Mouse (Mus musculus) kidney, adult 18-20 months (tissue): ENCODE results near the gene Cxcr2.
"Not testable (repeated sequence)": the region's sequence is repeated elsewhere in the genome, so short reads cannot be mapped to it uniquely, and the experiment has no call there.

Source experiments
- DNase-seq: peaks from one replicate; pipeline ENCODE4 v3.0.0; 2021

The Cxcr2 gene

GRCm38 (mm10) chr1:74141781-74142180 is 12.0 kb upstream of the Cxcr2 start:
- DNase-seq, result no peak

- no peak for DNase-seq
Observed at GRCm38 (mm10) chr1:74149106-74149885, 4.5 kb upstream of the Cxcr2 start.

- no peak for DNase-seq
Observed at GRCm38 (mm10) chr1:74150101-74150500, 3.7 kb upstream of the Cxcr2 start.

GRCm38 (mm10) chr1:74151091-74151490 is 2.7 kb upstream of the Cxcr2 start:
- DNase-seq, result no peak

- DNase-seq, result no peak
Observed at GRCm38 (mm10) chr1:74155435-74156012, 1.7 kb downstream of the Cxcr2 start.

GRCm38 (mm10) chr1:74156381-74156910 is 2.7 kb downstream of the Cxcr2 start:
- DNase-seq, result no peak

GRCm38 (mm10) chr1:74159613-74160012 is 5.8 kb downstream of the Cxcr2 start:
- not testable (repeated sequence) for DNase-seq

- no peak for DNase-seq
Observed at GRCm38 (mm10) chr1:74160036-74160435, 6.2 kb downstream of the Cxcr2 start.

- no peak for DNase-seq
Observed at GRCm38 (mm10) chr1:74167136-74167535, 13.3 kb downstream of the Cxcr2 start.

- DNase-seq, result no peak
Observed at GRCm38 (mm10) chr1:74169721-74170120, 15.9 kb downstream of the Cxcr2 start.

GRCm38 (mm10) chr1:74172722-74173121 is 18.9 kb downstream of the Cxcr2 start:
- DNase-seq, result no peak

GRCm38 (mm10) chr1:74175731-74176130 is 21.9 kb downstream of the Cxcr2 start:
- DNase-seq, result no peak

- no peak for DNase-seq
Observed at GRCm38 (mm10) chr1:74178618-74179017, 24.8 kb downstream of the Cxcr2 start.

- DNase-seq, result no peak
Observed at GRCm38 (mm10) chr1:74179624-74180408, 26.0 kb downstream of the Cxcr2 start.

- no peak for DNase-seq
Observed at GRCm38 (mm10) chr1:74181462-74181861, 27.7 kb downstream of the Cxcr2 start.

- DNase-seq, result no peak
Observed at GRCm38 (mm10) chr1:74183006-74183405, 29.2 kb downstream of the Cxcr2 start.

GRCm38 (mm10) chr1:74190471-74190870 is 36.7 kb downstream of the Cxcr2 start:
- no peak for DNase-seq

GRCm38 (mm10) chr1:74192711-74193110 is 38.9 kb downstream of the Cxcr2 start:
- DNase-seq, result no peak

- DNase-seq, result no peak
Observed at GRCm38 (mm10) chr1:74194445-74194844, 40.7 kb downstream of the Cxcr2 start, which contains the start of gene Cxcr1. TSS of gene Cxcr1 (minus strand) at chr1:74194631.

- DNase-seq, result peak; percentile 46
Observed at GRCm38 (mm10) chr1:74195961-74196360, 42.2 kb downstream of the Cxcr2 start.

GRCm38 (mm10) chr1:74196621-74197419 is 43.0 kb downstream of the Cxcr2 start:
- DNase-seq, result peak; percentile 63

- no peak for DNase-seq
Observed at GRCm38 (mm10) chr1:74197726-74198470, 44.1 kb downstream of the Cxcr2 start.
